Mouse (Mus musculus): ENCODE data around the gene Tob2. TPM values are rescaled to one million over a fixed set of nuclear protein-coding genes. Genes with fewer than 3 reads are reported as not detected.

Tob2 gene
- total and polyA plus RNA-seq, 3 experiments: 5.6 to 25.3 (median 22.0) TPM

DNA sequence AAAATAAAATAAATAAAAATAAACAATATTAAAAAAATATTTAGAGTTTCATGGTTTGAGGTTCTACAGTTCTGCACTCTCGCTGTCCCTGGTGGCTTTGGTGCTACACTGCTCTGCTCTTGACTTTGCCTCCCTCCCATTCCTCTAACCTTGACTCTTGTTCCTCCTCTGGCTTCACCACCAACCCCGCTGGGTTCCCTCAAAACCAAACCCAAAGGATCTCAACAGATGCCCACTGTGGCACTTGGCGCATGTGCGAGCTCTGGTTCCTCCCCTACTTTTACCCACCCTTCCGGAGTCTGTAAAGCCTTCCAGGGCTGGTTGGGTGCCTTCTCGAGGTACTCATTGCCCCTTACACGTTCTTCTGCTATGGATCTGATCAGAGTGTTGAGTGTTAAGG is 16.3 kb downstream of the Tob2 start:
- TF ChIP-seq UBTF (IDR thresholded peaks at IDR 0.05; ENCODE audit: low read depth, low read length) (no peak), MAZ (IDR thresholded peaks at IDR 0.05; ENCODE audit: low read depth, low read length) (no peak), JUND (conservative IDR thresholded peaks at IDR 0.05; ENCODE audit: low read depth, low read length) (no peak), JUN (IDR thresholded peaks at IDR 0.05; ENCODE audit: insufficient read depth, low read depth, low read length) (no peak), KAT2A (IDR thresholded peaks at IDR 0.05; ENCODE audit: insufficient replicate concordance, low read length) (no peak), GABPA (IDR thresholded peaks at IDR 0.05; ENCODE audit: insufficient replicate concordance, low read depth, low read length) (no peak)
- DNase-seq (ENCODE audit: extremely low read depth): no peak
- no peaks in the 10 kb centered on the region for H3K79me2 ChIP-seq (replicated peaks; ENCODE audit: control insufficient read depth, extremely low read depth, insufficient read depth, poor library complexity, severe bottlenecking)
- peaks cover 11 to 30% of the 10 kb centered on the region in 2 experiments for H3K4me1 ChIP-seq (ENCODE audit: control insufficient read depth in 1 of 2, insufficient read depth in 2 of 2)
- no peak overlapping the region for H3K4me2 ChIP-seq (ENCODE audit: insufficient read depth, low read depth, poor library complexity, severe bottlenecking)
- no peaks in the 10 kb centered on the region for H3K9me3 ChIP-seq (replicated peaks; ENCODE audit: low read length)
- dilution Hi-C loops (cut with MboI; ENCODE audit: extremely low pct_ligation_motif_present, extremely low pct_unique_long_range_greater_than_20kb, low sequenced_read_pairs) (no loop called here), in situ Hi-C loops (cut with MboI; ENCODE audit: low pct_ligation_motif_present, low pct_unique_long_range_greater_than_20kb, low sequenced_read_pairs) (no loop called here)
- no peak overlapping the region for H3K9ac ChIP-seq (ENCODE audit: insufficient read depth, low read depth)
- no peak overlapping the region for H3K4me3 ChIP-seq (replicated peaks in 1 of 3; ENCODE audit: low read depth in 2 of 3, low read length in 2 of 3, poor library complexity in 1 of 3)
- H3K36me3 ChIP-seq (replicated peaks in 1 of 2; ENCODE audit: control insufficient read depth in 1 of 2, insufficient read depth in 1 of 2, low read length in 1 of 2): peaks cover 4 to 14% of the 10 kb centered on the region in 2 experiments
- no peaks in the 10 kb centered on the region for H3K27me3 ChIP-seq (replicated peaks)
- no peak overlapping the region for H3K27ac ChIP-seq (ENCODE audit: insufficient read depth, low read depth)

DNA sequence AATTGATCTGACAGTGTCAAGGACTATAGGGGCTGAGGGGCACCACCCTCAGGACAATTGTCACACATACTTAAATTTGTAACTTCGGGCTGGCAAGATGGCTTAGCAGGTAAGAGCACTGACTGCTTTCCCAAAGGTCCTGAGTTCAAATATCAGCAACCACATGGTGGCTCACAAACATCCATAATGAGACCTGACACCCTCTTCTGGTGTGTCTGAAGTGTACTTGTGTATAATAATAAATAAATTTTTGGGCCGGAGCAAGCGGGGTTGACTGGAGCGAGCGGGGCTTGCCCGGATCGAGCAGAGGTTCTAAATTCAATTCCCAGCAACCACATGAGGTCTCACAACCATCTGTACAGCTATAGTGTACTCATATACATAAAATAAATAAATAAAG is 18.3 kb downstream of the Tob2 start:
- no peaks in the 10 kb centered on the region for H3K36me3 ChIP-seq (replicated peaks in 1 of 2; ENCODE audit: control insufficient read depth in 1 of 2, insufficient read depth in 1 of 2, low read length in 1 of 2)
- H3K9ac ChIP-seq (ENCODE audit: insufficient read depth, low read depth): no peak overlapping the region
- TF ChIP-seq ETS1 (conservative IDR thresholded peaks at IDR 0.05; ENCODE audit: low read depth, low read length): no peak
- TF ChIP-seq TCF12 (IDR thresholded peaks at IDR 0.05; ENCODE audit: low read depth, low read length): no peak
- TF ChIP-seq E2F4 (IDR thresholded peaks at IDR 0.05; ENCODE audit: insufficient replicate concordance, low read depth, low read length): no peak
- no peak for TF ChIP-seq CHD1 (IDR thresholded peaks at IDR 0.05; ENCODE audit: low read depth, low read length)
- TF ChIP-seq EP300 (IDR thresholded peaks at IDR 0.05; ENCODE audit: low read length): no peak
- TF ChIP-seq MAFK (IDR thresholded peaks at IDR 0.05; ENCODE audit: insufficient replicate concordance, low read length): no peak
- no peak for TF ChIP-seq RAD21 (IDR thresholded peaks at IDR 0.05; ENCODE audit: low read depth, low read length)
- TF ChIP-seq UBTF (IDR thresholded peaks at IDR 0.05; ENCODE audit: low read depth, low read length): no peak
- TF ChIP-seq MXI1 (IDR thresholded peaks at IDR 0.05; ENCODE audit: low read depth, low read length): no peak
- TF ChIP-seq KAT2A (IDR thresholded peaks at IDR 0.05; ENCODE audit: insufficient replicate concordance, low read length): no peak
- TF ChIP-seq MYC (IDR thresholded peaks at IDR 0.05; ENCODE audit: low read depth, low read length): no peak
- no peak for TF ChIP-seq USF2 (conservative IDR thresholded peaks at IDR 0.05; ENCODE audit: low read depth, low read length)
- no peak for TF ChIP-seq MAZ (IDR thresholded peaks at IDR 0.05; ENCODE audit: low read depth, low read length)
- dilution Hi-C loops (cut with MboI; ENCODE audit: extremely low pct_ligation_motif_present, extremely low pct_unique_long_range_greater_than_20kb, low sequenced_read_pairs): no loop called here
- H3K4me1 ChIP-seq (ENCODE audit: control insufficient read depth in 1 of 2, insufficient read depth in 2 of 2): peaks cover 6 to 17% of the 10 kb centered on the region in 2 experiments; a peak in 3 of 4 replicates
- H3K27me3 ChIP-seq (replicated peaks): no peaks in the 10 kb centered on the region
- H3K79me2 ChIP-seq (replicated peaks; ENCODE audit: control insufficient read depth, extremely low read depth, insufficient read depth, poor library complexity, severe bottlenecking): no peaks in the 10 kb centered on the region
- in situ Hi-C loops (cut with MboI; ENCODE audit: low pct_ligation_motif_present, low pct_unique_long_range_greater_than_20kb, low sequenced_read_pairs): no loop called here
- H3K4me2 ChIP-seq (ENCODE audit: insufficient read depth, low read depth, poor library complexity, severe bottlenecking): no peak overlapping the region
- H3K27ac ChIP-seq (ENCODE audit: insufficient read depth, low read depth): no peak overlapping the region
- no peak for DNase-seq (ENCODE audit: extremely low read depth)
- no peaks in the 10 kb centered on the region for H3K9me3 ChIP-seq (replicated peaks; ENCODE audit: low read length)
- H3K4me3 ChIP-seq (replicated peaks in 1 of 3; ENCODE audit: low read depth in 2 of 3, low read length in 2 of 3, poor library complexity in 1 of 3): no peak overlapping the region

All from CH12.LX (cell line).